Mouse (Mus musculus) cortical plate, adult 2 months (tissue): ENCODE measurements around the gene Barhl1. TPM values are rescaled to one million over a fixed set of nuclear protein-coding genes. Genes with fewer than 3 reads are reported as not detected.

ENCODE experiments used
- H3K27ac ChIP-seq: fragments of 200-500 bp; 2 replicates; pipeline ENCODE4 v1.5.1; 2012; ENCODE audit warnings: low read length, control low read depth, inconsistent platforms; ENCODE audit not compliant: insufficient read depth
- H3K4me1 ChIP-seq: fragments of 200-500 bp; 2 replicates; pipeline ENCODE4 v1.6.1; 2011; ENCODE audit warnings: low read length; ENCODE audit not compliant: control insufficient read depth, insufficient read depth
- H3K4me3 ChIP-seq: fragments of 200-500 bp; 2 replicates; pipeline ENCODE4 v1.5.1; 2011; ENCODE audit warnings: mild to moderate bottlenecking, low read length, control low read depth; ENCODE audit not compliant: insufficient read depth
- CTCF ChIP-seq: fragments of 200-500 bp; IDR thresholded peaks from 2 replicates; pipeline ENCODE4 v1.5.1; 2011; ENCODE audit warnings: mild to moderate bottlenecking, control low read depth, low read length; ENCODE audit not compliant: insufficient read depth; ENCODE audit errors: extremely low read depth
- POLR2A ChIP-seq: fragments of 200-500 bp; IDR thresholded peaks from 2 replicates; pipeline ENCODE4 v1.6.1; 2011; ENCODE audit warnings: mild to moderate bottlenecking, low read length, control low read depth; ENCODE audit not compliant: insufficient read depth; ENCODE audit errors: extremely low read depth
- polyA plus RNA-seq: library from polyadenylated mRNA; depleted of rRNA; stranded (reverse); fragments of >200 nt; gene quantifications from 2 replicates; pipeline ENCODE4 v1.2.3, GENCODE M21; 2012

Barhl1 gene
- polyA plus RNA-seq, 1 experiment, result 0.04 TPM

- no peaks in the 10 kb centered on the region for H3K4me1 ChIP-seq
- no peak overlapping the region for H3K27ac ChIP-seq
- no peak overlapping the region for H3K4me3 ChIP-seq
- TF ChIP-seq POLR2A, result no peak
- TF ChIP-seq CTCF, result no peak
Measured at GRCm38 (mm10) chr2:28912039-28912700, 4.3 kb downstream of the Barhl1 start.

GRCm38 (mm10) chr2:28911331-28912038, 5.0 kb downstream of the Barhl1 start:
- TF ChIP-seq POLR2A (no peak), CTCF (no peak)
- H3K4me1 ChIP-seq, result no peaks in the 10 kb centered on the region
- no peak overlapping the region for H3K4me3 ChIP-seq
- H3K27ac ChIP-seq, result no peak overlapping the region

- H3K4me3 ChIP-seq, result no peak overlapping the region
- no peaks in the 10 kb centered on the region for H3K4me1 ChIP-seq
- H3K27ac ChIP-seq, result no peak overlapping the region
- no peak for TF ChIP-seq CTCF
- no peak for TF ChIP-seq POLR2A
Measured at GRCm38 (mm10) chr2:28910877-28911276, 5.6 kb downstream of the Barhl1 start.

- no peaks in the 10 kb centered on the region for H3K4me1 ChIP-seq
- H3K4me3 ChIP-seq, result no peak overlapping the region
- H3K27ac ChIP-seq, result no peak overlapping the region
- no peak for TF ChIP-seq CTCF
- TF ChIP-seq POLR2A, result no peak
Measured at GRCm38 (mm10) chr2:28909818-28910710, 6.4 kb downstream of the Barhl1 start.

GRCm38 (mm10) chr2:28909186-28909817, 7.2 kb downstream of the Barhl1 start:
- Histone ChIP-seq H3K4me3 (no peak overlapping the region), H3K27ac (no peak overlapping the region)
- no peak for TF ChIP-seq POLR2A
- TF ChIP-seq CTCF, result no peak

GRCm38 (mm10) chr2:28908389-28909153, 7.9 kb downstream of the Barhl1 start:
- no peak overlapping the region for H3K27ac ChIP-seq
- H3K4me1 ChIP-seq, result no peaks in the 10 kb centered on the region
- TF ChIP-seq POLR2A (no peak), CTCF (no peak)
- no peak overlapping the region for H3K4me3 ChIP-seq

More at GRCm38 (mm10) chr2:28909186-28909817, 7.2 kb downstream of the Barhl1 start:
- H3K4me1 ChIP-seq, result no peaks in the 10 kb centered on the region

GRCm38 (mm10) chr2:28907691-28908388, 8.6 kb downstream of the Barhl1 start:
- H3K27ac ChIP-seq, result no peak overlapping the region
- H3K4me1 ChIP-seq, result no peaks in the 10 kb centered on the region
- TF ChIP-seq CTCF (no peak), POLR2A (no peak)
- H3K4me3 ChIP-seq, result no peak overlapping the region

GRCm38 (mm10) chr2:28905561-28905960, 10.9 kb downstream of the Barhl1 start:
- Histone ChIP-seq H3K4me3 (no peak overlapping the region), H3K27ac (no peak overlapping the region), H3K4me1 (no peaks in the 10 kb centered on the region)
- TF ChIP-seq CTCF (no peak), POLR2A (no peak)
